Mouse (Mus musculus) embryonic facial prominence, embryonic 11.5 days (tissue): ENCODE data around the gene Ccnk. TPM values are rescaled to one million over a fixed set of nuclear protein-coding genes. Genes with fewer than 3 reads are reported as not detected.
A peak's percentile ranks its signal among the peaks of the same experiment; 100 is the strongest.

Experiments
- ATAC-seq: fragments of 200-750 bp; cut with Nextera tagmentation; replicated peaks from 2 replicates; pipeline ENCODE4 v1.8.0; 2017; ENCODE audit warnings: low read depth; ENCODE audit not compliant: insufficient number of reproducible peaks, low FRiP score, low TSS enrichment
- DNase-seq: peaks from one replicate; pipeline ENCODE4 v3.0.0-alpha.2; 2015; ENCODE audit warnings: low spot score
- H3K27ac ChIP-seq: fragments of 300-500 bp; sonication (generic); replicated peaks from 2 replicates; pipeline ENCODE4 v1.5.1; 2014; ENCODE audit warnings: mild to moderate bottlenecking, low read depth, low read length, control low read depth
- H3K27me3 ChIP-seq: fragments of 300-500 bp; sonication (generic); 2 replicates; pipeline ENCODE4 v1.6.1; 2014; ENCODE audit warnings: mild to moderate bottlenecking, low read length, moderate library complexity, mixed read lengths; ENCODE audit not compliant: control insufficient read depth, insufficient read depth
- H3K36me3 ChIP-seq: fragments of 300-500 bp; sonication (generic); replicated peaks from 2 replicates; pipeline ENCODE4 v1.6.1; 2014; ENCODE audit warnings: low read depth, mild to moderate bottlenecking, low read length, moderate library complexity, mixed read lengths; ENCODE audit not compliant: control insufficient read depth, insufficient read depth
- H3K4me1 ChIP-seq: fragments of 300-500 bp; sonication (generic); 2 replicates; pipeline ENCODE4 v1.6.1; 2014; ENCODE audit warnings: low read length, mixed read lengths; ENCODE audit not compliant: control insufficient read depth, insufficient read depth
- H3K4me2 ChIP-seq: fragments of 300-500 bp; sonication (generic); 2 replicates; pipeline ENCODE4 v1.6.1; 2014; ENCODE audit warnings: low read depth, mild to moderate bottlenecking, control low read depth, low read length, moderate library complexity
- H3K4me3 ChIP-seq: fragments of 300-500 bp; sonication (generic); 2 replicates; pipeline ENCODE4 v1.5.1; 2014; ENCODE audit warnings: low read depth, low read length, control low read depth
- H3K9ac ChIP-seq: fragments of 300-500 bp; sonication (generic); replicated peaks from 2 replicates; pipeline ENCODE4 v1.6.1; 2014; ENCODE audit warnings: mild to moderate bottlenecking, control low read depth, low read length
- H3K9me3 ChIP-seq: fragments of 300-500 bp; sonication (generic); replicated peaks from 2 replicates; pipeline ENCODE4 v1.6.1; 2016; ENCODE audit warnings: mild to moderate bottlenecking, low read length, inconsistent platforms, mixed read lengths; ENCODE audit not compliant: control insufficient read depth
- WGBS: fragments of 180-500 bp; shearing (Covaris S2); extraction: QIAGEN DNeasy Blood & Tissue Kit; methylation state at CpG from one replicate; pipeline ENCODE4 v1.1.7; 2014; 5-methylcytosine and 5-hydroxymethylcytosine counted together
- polyA plus RNA-seq: library from polyadenylated mRNA; unstranded; fragments of >200 nt; fragmentation: Nextera tagmentation; extraction: Ambion mirVana; gene quantifications from 2 replicates; pipeline ENCODE4 v1.2.1, GENCODE M21; 2014

Gene Ccnk
- polyA plus RNA-seq, 1 experiment from 2014 or later: 8.3 TPM

DNA sequence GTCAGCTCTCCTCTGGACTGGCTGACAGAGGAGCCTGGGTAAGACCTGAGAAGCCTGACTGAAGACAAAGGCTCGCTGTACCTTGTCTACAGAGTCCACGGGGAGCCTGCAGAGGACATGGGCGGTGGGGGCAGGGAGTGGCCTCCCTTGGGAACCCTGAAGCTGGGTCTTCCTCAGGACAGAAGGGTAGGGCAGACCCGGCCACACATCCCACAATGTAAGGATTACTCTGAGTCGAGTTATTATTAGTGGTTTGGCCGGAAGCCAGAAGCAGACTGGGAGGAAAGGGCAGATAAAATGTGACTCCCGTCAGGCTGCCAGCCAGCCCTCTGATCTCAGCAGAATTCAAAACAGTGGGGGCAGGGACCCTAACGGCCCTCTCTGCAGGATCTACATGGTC, 65.4 kb downstream of the Ccnk start:
- 3% methylated on average over 8 of the region's 8 CpGs for WGBS
- no peak overlapping the region for H3K4me3 ChIP-seq
- H3K36me3 ChIP-seq: no peaks in the 10 kb centered on the region
- no peaks in the 10 kb centered on the region for H3K27me3 ChIP-seq
- peaks cover 19% of the 10 kb centered on the region for H3K4me1 ChIP-seq
- H3K4me2 ChIP-seq: no peak overlapping the region
- H3K27ac ChIP-seq: 0 out of 2 replicates have a peak overlapping the region, but pooled peaks have one; percentile 5
- DNase-seq (peak; percentile 55), ATAC-seq (0 out of 2 replicates have a peak, but pooled peaks have one; percentile 12)
- no peaks in the 10 kb centered on the region for H3K9me3 ChIP-seq
- H3K9ac ChIP-seq: peak overlapping the region; percentile 1; the same call in 1 of the 2 replicates

DNA sequence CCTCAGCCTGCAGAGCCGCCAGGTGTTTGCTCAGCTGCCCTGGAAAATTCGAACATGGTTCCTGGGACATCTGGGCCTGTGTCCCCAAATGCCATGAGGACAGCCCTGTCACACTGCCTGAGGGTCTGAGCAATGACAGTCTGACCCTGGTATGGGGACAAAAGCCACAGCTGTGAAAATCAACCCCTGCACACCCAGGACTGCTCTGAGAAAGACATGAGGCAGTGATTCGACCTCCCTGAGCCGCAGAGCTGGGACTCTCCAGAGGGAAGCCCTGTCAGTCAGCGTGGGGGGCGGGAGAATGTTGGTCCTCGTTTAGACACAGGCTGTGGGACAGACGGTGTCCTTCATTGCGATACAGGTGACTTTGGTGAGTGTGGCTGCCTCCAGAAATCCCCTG, 66.2 kb downstream of the Ccnk start:
- DNase-seq (no peak), ATAC-seq (no peak)
- no peaks in the 10 kb centered on the region for H3K9me3 ChIP-seq
- H3K9ac ChIP-seq: no peak overlapping the region
- peaks cover 19% of the 10 kb centered on the region; the same call in 1 of the 2 replicates for H3K4me1 ChIP-seq
- no peak overlapping the region; the same call in 1 of the 2 replicates for H3K4me2 ChIP-seq
- no peaks in the 10 kb centered on the region for H3K27me3 ChIP-seq
- WGBS: 28% methylated on average over 9 of the region's 9 CpGs
- H3K36me3 ChIP-seq: no peaks in the 10 kb centered on the region
- H3K27ac ChIP-seq: no peak overlapping the region
- no peak overlapping the region for H3K4me3 ChIP-seq

DNA sequence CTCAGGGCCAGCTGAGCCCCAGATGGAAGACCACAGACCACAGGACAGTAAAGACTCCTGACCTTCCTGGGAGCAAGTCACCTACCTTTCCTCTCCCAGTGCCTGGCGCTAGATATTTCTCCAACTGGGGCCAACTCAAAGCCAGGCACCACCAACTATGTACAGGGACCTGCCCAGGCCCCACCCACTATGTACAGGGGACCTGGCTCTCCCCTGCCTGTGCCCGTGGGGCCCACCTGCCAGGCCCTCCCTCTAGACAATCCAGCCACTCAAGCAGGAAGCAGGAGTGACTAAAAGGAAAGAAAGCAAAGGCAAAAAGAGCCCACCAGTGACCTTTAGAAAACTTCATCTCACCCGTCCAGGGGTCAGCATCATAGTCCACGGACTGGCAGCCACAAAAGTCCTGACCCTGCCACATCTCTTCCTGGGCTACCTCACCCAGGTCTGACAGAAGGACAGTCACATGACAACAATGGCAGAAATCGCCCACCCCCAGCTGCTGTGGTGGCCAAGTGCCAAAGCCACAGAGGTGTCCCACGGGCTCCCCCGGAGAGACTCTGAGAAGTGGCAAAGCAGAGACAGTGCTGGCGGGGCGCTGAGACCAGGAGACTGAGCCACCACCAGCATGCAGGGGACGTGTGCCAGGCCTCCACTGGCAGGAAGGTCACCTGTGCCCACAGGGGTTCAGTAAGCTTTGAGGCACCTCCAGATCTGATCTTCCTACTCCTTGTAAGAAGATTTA, 67.6 kb downstream of the Ccnk start:
- H3K27ac ChIP-seq: no peak overlapping the region

DNA sequence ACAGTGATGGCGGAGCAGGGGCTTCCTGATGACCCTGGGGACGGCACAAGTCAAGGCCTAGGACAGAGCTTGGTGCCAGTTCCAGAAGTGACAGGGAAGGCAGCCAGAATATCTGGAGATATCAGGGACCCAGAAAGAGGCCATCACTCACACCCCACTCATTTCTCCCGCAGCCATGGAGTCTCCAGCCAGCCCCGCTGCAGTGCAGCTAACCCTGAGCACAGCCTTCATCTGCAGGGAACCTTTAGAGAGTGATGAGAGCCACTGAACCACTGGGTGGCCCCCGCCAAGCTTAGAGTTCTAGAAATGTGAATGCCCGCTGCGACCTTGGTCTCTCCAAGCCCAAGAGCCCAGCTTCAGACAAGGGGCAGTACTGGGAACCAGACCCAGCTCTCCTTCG, 69.6 kb downstream of the Ccnk start:
- H3K36me3 ChIP-seq: no peaks in the 10 kb centered on the region
- DNase-seq (no peak), ATAC-seq (no peak)
- H3K9ac ChIP-seq: no peak overlapping the region
- H3K4me2 ChIP-seq: no peak overlapping the region
- no peaks in the 10 kb centered on the region for H3K27me3 ChIP-seq
- WGBS: 95% methylated on average over 8 of the region's 8 CpGs
- H3K9me3 ChIP-seq: no peaks in the 10 kb centered on the region
- H3K27ac ChIP-seq: no peak overlapping the region
- no peak overlapping the region for H3K4me3 ChIP-seq
- peaks cover 12% of the 10 kb centered on the region; the same call in 1 of the 2 replicates for H3K4me1 ChIP-seq

More for the DNA sequence above, 67.6 kb downstream of the Ccnk start:
- no peak for DNase-seq
- Histone ChIP-seq H3K9ac (no peak overlapping the region), H3K4me1 (peaks cover 12% of the 10 kb centered on the region; the same call in 1 of the 2 replicates), H3K36me3 (no peaks in the 10 kb centered on the region), H3K4me3 (no peak overlapping the region), H3K9me3 (no peaks in the 10 kb centered on the region), H3K27me3 (no peaks in the 10 kb centered on the region), H3K4me2 (no peak overlapping the region)
- WGBS: 82% methylated on average over 10 of the region's 10 CpGs
- ATAC-seq: no peak

DNA sequence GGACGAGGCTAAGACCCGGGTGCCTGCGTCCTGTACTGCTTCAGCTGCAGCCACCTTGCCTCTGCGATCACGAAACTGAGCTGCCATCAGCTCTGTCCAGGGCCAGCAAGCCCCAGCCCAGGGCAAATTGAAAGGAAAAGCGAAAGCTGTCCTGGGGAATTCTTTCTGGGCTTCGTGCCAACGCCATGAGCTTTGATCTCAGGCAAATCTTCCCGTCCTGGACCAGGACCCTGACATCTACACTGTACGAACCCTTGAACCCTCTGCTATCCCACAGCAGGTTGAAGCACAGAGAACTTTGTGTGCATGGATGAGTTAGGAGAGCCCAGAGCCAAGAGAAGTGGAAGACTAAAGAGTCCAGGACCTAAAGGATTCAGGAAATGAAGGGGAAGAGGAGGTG, 70.1 kb downstream of the Ccnk start:
- WGBS: 83% methylated on average over 10 of the region's 10 CpGs
- no peak overlapping the region for H3K4me3 ChIP-seq
- H3K9ac ChIP-seq: no peak overlapping the region
- DNase-seq (no peak), ATAC-seq (no peak)
- no peak overlapping the region for H3K4me2 ChIP-seq
- no peaks in the 10 kb centered on the region for H3K27me3 ChIP-seq
- H3K36me3 ChIP-seq: no peaks in the 10 kb centered on the region
- H3K9me3 ChIP-seq: no peaks in the 10 kb centered on the region
- H3K27ac ChIP-seq: no peak overlapping the region
- H3K4me1 ChIP-seq: peaks cover 10% of the 10 kb centered on the region; the same call in 1 of the 2 replicates

DNA sequence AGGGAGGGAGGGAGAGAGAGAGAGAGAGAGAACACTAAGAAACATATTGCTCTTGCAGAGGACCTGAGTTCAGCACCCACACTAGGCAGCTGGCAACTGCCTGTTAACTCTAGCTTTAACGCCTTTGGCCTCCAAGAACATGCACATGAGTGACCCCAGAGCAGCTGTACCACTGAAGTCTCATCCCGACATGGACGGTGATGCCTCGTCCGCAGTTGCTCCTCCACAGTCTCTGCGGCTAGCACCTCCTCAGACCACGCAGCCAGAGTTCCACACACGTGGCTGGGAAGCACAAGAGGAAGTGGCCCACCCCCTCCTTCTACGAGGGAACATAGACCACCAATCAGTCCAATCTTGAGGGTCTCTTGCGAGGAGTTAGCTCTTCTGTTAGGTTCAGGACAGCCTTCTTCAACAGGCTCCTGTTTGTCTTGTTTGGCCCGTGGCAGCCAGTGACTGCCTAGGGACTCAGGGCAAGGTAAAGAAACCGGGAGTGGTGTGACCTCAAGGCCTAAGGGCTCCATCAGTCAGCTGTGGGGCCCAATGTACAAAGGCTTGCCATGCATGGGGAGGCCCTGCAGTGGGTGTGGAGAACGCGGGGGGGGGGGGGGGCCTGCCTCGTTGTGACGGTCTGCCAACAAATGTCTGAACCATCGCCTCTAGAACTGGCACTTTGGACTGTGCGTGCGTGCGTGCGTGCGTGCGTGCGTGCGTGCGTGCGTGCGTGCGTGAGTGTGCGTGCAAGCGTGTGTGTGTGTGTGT, 71.8 kb downstream of the Ccnk start:
- peaks cover 2% of the 10 kb centered on the region for H3K4me1 ChIP-seq
- no peaks in the 10 kb centered on the region for H3K36me3 ChIP-seq
- H3K4me2 ChIP-seq: no peak overlapping the region
- no peak overlapping the region for H3K4me3 ChIP-seq
- no peak overlapping the region for H3K27ac ChIP-seq
- ATAC-seq: no peak
- H3K9me3 ChIP-seq: no peaks in the 10 kb centered on the region
- DNase-seq: no peak
- no peak overlapping the region for H3K9ac ChIP-seq
- WGBS: 87% methylated on average over 30 of the region's 31 CpGs
- no peaks in the 10 kb centered on the region for H3K27me3 ChIP-seq

DNA sequence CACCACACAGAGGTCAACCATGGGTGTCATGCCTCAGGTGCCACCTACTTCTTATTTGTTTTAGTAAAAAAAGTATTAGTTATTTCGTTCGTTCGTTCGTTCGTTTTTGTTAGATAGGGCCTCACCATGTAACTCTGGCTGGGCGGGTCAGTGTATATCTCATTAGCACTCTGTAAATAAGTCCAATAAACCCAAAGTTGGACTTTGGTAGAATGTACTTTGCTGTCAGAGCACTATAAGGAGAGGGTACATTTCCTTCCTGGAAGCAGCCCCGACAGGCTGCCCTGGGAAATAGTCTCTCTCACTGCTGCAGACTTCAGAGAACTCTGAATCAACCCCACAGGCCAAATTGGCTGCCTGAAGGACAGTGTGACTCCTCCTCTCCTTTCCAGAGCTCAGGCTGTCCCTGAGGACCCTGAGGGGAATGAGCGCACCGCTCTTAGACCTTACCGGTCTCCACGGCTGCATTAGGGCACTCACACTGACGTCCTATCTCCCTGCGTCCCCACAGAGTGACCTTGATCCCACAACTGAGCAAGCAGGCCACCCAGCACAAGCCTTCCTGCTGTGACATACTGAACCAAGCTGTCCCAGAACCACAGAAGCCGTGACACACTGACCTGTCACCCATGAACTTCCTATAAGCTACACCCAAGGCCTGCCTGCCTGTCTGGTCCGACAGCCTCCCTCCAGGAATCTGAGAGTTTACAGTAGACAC, 72.6 kb downstream of the Ccnk start:
- WGBS: 72% methylated on average over 15 of the region's 15 CpGs
- H3K4me2 ChIP-seq: no peak overlapping the region
- H3K4me3 ChIP-seq: no peak overlapping the region
- DNase-seq (no peak), ATAC-seq (no peak)
- peaks cover 4% of the 10 kb centered on the region for H3K4me1 ChIP-seq
- H3K27ac ChIP-seq: no peak overlapping the region
- no peaks in the 10 kb centered on the region for H3K27me3 ChIP-seq
- H3K9me3 ChIP-seq: no peaks in the 10 kb centered on the region
- H3K9ac ChIP-seq: no peak overlapping the region
- no peaks in the 10 kb centered on the region for H3K36me3 ChIP-seq
